ENCODE assay signal across 18 mouse cellular contexts in genomic region chr10:111251666-111252065, GRCm38 (mm10). TPM values are rescaled to one million over a fixed set of nuclear protein-coding genes. Genes with fewer than 3 reads are reported as not detected.
DNase-seq lines count a peak whose midpoint lies in the region; ATAC-seq and TF ChIP-seq lines count a peak whose summit lies in the region.
"Had no signal": no experiment of that assay in that cellular context is flagged by ENCODE, and none has a peak within 500 bp of the region (broad histone marks: within the 10 kb centered on the region; RNA-seq: fewer than 3 reads in every experiment).

No protein-coding gene starts in this region.

- no peak overlapping the region; the same call in 1 of the 2 replicates for H3K4me3 ChIP-seq in left cerebral cortex, adult 2 months
- H3K4me3 ChIP-seq: embryonic facial prominence, embryonic 13.5 days; heart, embryonic 13.5 days; hindbrain, embryonic 12.5 days; intestine, embryonic 15.5 days had no signal

- TF ChIP-seq CTCF in left cerebral cortex, adult 2 months (IDR thresholded peaks at IDR 0.05): no peak

- no peak for DNase-seq in frontal cortex, postnatal 36 days (ENCODE audit: low spot score in 2 of 2)
- no peak for DNase-seq in left cerebral cortex, adult 2 months (ENCODE audit: extremely low spot score in 1 of 2, low spot score in 2 of 2)
- DNase-seq in left cerebral cortex, adult 9 months (ENCODE audit: low spot score in 2 of 2): no peak
- DNase-seq in right cerebral cortex, postnatal 36 days (ENCODE audit: low spot score in 2 of 2): no peak
- DNase-seq: adrenal gland, postnatal 14 days; cerebellum, adult 8-10 months; cerebellum, postnatal 14 days; gastrocnemius, postnatal 14 days; heart, postnatal 4 days had no signal

- peak overlapping the region; percentile 38; the same call in 1 of the 2 replicates for H3K27ac ChIP-seq in left cerebral cortex, adult 2 months
- H3K27ac ChIP-seq: embryonic facial prominence, embryonic 13.5 days; heart, embryonic 13.5 days; hindbrain, embryonic 12.5 days; intestine, embryonic 15.5 days had no signal

- ATAC-seq in frontal cortex, adult (ENCODE audit: low TSS enrichment): 0 out of 2 replicates have a peak, but pooled peaks have one; percentile 3
- ATAC-seq in common myeloid progenitor, adult 5-6 weeks (replicated peaks; ENCODE audit: low read depth, poor library complexity, severe bottlenecking): peak; percentile 34; the same call in 1 of the 2 replicates
- ATAC-seq: activated CD4-positive, CD25-positive, alpha-beta regulatory T cell, adult 4 months; forebrain, embryonic 14.5 days; intestine, embryonic 15.5 days; Patski had no signal

- intact Hi-C loops in left cerebral cortex, adult 2 months (cut with DNase I): loop anchor here (5.0 kb wide), 1 partner anchor 84 kb away; no protein-coding TSS in a partner anchor

RNA-seq across cellular contexts. Expression of gene Bbs10, which starts 46.8 kb away (rescaled TPM):
- 1 to 10 TPM; 4.9 to 6.7 TPM for total RNA-seq in left cerebral cortex, adult 2 months (2021)
- total RNA-seq in common myeloid progenitor, adult 5-6 weeks (2017): 8.5 and 9.5 TPM in 2 replicates
